Mouse (Mus musculus) urinary bladder, postnatal 10 days (tissue): ENCODE data around the gene Vmn2r95.
"Not testable (repeated sequence)": the region's sequence is repeated elsewhere in the genome, so short reads cannot be mapped to it uniquely, and the experiment has no call there.

ENCODE experiments used
- DNase-seq: peaks from one replicate; pipeline ENCODE4 v3.0.0; 2022; ENCODE audit warnings: low spot score

Vmn2r95 gene

DNA sequence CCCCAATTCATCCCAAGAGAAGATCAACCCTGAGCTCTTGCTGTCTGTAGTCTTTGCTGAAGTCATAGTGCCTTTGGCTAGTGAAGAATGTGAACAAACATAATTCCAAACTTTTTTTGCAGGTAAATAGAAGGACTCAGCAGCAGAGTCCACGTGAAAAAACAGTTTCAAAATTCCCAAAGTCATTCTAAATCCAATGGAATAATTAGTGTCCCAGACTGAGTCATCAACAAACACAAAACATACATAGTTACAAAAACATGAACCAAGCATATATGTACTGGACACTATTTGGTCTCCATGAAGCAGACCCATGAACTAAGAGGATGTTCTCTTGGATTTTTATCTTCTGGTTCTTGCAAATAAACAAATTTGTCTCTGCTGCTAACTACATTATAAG, at the start of gene Vmn2r95:
Vmn2r95 (plus strand) TSS at position 301 of the 400 bp plus-strand sequence.
- DNase-seq: no peak

DNA sequence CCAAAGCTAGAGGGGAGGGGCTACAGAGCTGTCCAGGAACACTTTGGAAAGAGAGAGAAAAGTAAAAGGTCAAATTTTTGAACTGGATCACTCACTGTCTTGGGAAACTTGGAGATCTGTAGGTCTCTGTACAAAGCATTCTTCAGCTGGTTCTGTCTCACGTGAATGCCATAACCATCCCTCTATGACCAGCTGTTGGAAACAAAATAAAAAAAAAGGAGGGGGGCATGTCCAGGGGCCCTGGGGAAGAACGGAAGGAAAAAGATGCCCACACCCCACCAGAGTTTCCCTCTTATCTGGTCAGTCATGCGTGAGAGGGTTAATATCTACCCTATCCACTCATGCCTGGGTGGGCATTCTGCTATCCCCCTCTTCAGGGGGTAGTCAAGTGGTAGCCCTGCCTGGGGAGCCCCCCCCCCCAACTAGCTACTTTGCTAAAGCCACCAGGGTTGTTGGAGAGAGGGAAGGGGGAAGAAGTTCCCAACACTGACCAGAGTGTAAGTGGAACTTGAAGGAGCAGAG, 31.8 kb downstream of the Vmn2r95 start:
- no peak for DNase-seq

DNA sequence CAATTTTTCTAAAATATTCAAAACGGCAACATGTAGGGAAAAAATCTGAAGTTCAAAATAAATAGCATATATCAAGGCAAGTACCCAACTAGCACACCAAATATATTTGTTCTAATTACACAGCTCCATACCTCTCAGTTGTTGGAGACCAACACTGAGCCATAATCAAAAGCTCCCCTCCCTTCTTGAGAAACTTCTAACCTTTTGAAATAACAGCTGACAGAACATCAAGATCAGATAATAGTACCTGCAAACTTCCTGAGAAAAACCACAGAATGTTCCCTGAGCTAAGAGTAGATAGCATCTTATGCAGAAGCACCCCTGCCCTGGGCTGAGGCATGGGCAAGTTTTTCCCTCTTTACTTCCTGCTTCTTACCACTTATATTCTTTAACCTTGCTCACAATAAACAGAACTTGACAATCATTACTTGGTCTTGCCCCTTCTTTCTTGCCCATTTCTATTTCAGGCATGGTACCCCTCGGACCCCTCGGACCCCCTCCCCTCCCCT, 34.3 kb downstream of the Vmn2r95 start:
- DNase-seq: not testable (repeated sequence)

DNA sequence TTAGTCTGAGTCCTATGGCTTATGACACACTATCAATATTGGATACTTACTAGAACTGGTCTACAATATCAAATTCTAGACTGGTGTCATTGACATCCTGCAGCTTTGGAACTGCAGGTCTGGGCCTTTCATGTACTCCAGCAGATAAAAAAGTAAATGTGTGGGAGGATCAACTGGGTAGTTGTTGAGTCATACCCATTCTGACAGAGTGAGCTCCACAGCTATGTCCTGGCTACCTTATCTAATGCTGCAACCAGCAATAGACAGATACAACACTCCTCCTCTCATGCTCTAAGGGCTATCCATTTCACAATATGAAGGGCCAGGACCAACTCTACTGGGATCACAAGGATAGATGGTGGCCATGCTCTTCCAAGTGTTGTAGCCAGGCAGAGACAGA, 38.8 kb downstream of the Vmn2r95 start:
- no peak for DNase-seq

DNA sequence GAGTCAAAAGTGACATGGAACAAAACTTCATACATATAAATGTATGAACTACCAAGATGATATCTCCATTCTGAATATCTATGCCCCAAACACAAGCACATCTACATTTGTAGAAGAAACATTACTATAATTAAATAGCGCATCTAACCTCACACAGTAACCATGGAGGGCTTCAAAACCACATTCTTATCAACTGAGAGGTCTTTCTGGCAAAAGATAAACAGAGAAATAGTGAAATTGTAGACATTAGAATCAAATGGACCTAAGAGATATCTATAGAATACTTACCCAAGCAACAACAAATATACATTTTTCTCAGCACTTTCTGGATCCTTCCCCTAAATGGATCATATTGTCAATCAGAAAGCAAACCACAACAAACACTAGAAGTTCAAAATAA, 56.0 kb downstream of the Vmn2r95 start:
- DNase-seq: no peak
